In genomic region chr14:54989886-54990441, GRCm38 (mm10) we compare ENCODE assay signal across 28 mouse cellular contexts. TPM values are rescaled to one million over a fixed set of nuclear protein-coding genes. Genes with fewer than 3 reads are reported as not detected.
DNase-seq lines count a peak whose midpoint lies in the region; ATAC-seq and TF ChIP-seq lines count a peak whose summit lies in the region.
"Had no signal": no experiment of that assay in that cellular context is flagged by ENCODE, and none has a peak within 500 bp of the region (broad histone marks: within the 10 kb centered on the region; RNA-seq: fewer than 3 reads in every experiment).

No protein-coding gene starts in this region.

- TF ChIP-seq POLR2A in brain, embryonic 14.5 days (IDR thresholded peaks at IDR 0.05; ENCODE audit: borderline replicate concordance, extremely low read depth, insufficient read depth, insufficient read length, poor library complexity, severe bottlenecking): no peak

- peak overlapping the region; percentile 46 for H3K4me3 ChIP-seq in heart, embryonic 11.5 days (ENCODE audit: low read depth, low read length)
- H3K4me3 ChIP-seq in hindbrain, postnatal 0 days (ENCODE audit: low read length): no peak overlapping the region
- no peak overlapping the region for H3K4me3 ChIP-seq in hindbrain, embryonic 11.5 days (ENCODE audit: low read depth, low read length)
- H3K4me3 ChIP-seq in heart, postnatal 0 days (ENCODE audit: low read depth, low read length): peak overlapping the region; percentile 46
- H3K4me3 ChIP-seq: intestine, embryonic 15.5 days; limb, embryonic 12.5 days; liver, embryonic 12.5 days; megakaryocyte, embryonic 14.5 days; neural tube, embryonic 13.5 days had no signal

- H3K36me3 ChIP-seq in heart, embryonic 11.5 days (ENCODE audit: control insufficient read depth, insufficient read depth, low read length): peaks cover 5% of the 10 kb centered on the region
- H3K36me3 ChIP-seq in hindbrain, postnatal 0 days (ENCODE audit: insufficient read depth, low read length): no peaks in the 10 kb centered on the region
- no peaks in the 10 kb centered on the region for H3K36me3 ChIP-seq in hindbrain, embryonic 11.5 days (ENCODE audit: control insufficient read depth, insufficient read depth, low read length)
- peaks cover 52% of the 10 kb centered on the region for H3K36me3 ChIP-seq in heart, postnatal 0 days (replicated peaks; ENCODE audit: control insufficient read depth, insufficient read depth, low read length)
- H3K36me3 ChIP-seq: intestine, embryonic 15.5 days; limb, embryonic 12.5 days; liver, embryonic 12.5 days; neural tube, embryonic 13.5 days had no signal

- DNase-seq in heart, adult 8-10 months (ENCODE audit: low spot score): no peak
- DNase-seq in hindbrain, postnatal 0 days (ENCODE audit: low spot score): peak; percentile 30
- DNase-seq in hindbrain, embryonic 11.5 days (ENCODE audit: low spot score): no peak
- peak; percentile 50 for DNase-seq in brain, embryonic 14.5 days (ENCODE audit: low read depth)
- no peak for DNase-seq in heart, postnatal 0 days (ENCODE audit: low spot score)
- DNase-seq in frontal cortex, postnatal 10 days (ENCODE audit: low spot score in 2 of 2): no peak
- DNase-seq: adrenal gland, adult 2 months; cerebellum, adult 9-11 months; embryo, embryonic 11 days; kidney, adult 9 months; kidney, postnatal 36 days; lung, adult 2 months; right cerebral cortex, postnatal 25 days; thymus, adult 18-20 months had no signal

- WGBS in heart, embryonic 11.5 days (ENCODE audit: insufficient replicate concordance): 65% methylated on average over 8 of the region's 8 CpGs
- WGBS in hindbrain, postnatal 0 days: 69% methylated on average over 8 of the region's 8 CpGs
- 89% methylated on average over 8 of the region's 8 CpGs for WGBS in hindbrain, embryonic 11.5 days
- 40% methylated on average over 8 of the region's 8 CpGs for WGBS in heart, postnatal 0 days

- H3K27ac ChIP-seq in heart, embryonic 11.5 days (ENCODE audit: low read depth, low read length): peak overlapping the region; percentile 99
- peak overlapping the region; percentile 32; the same call in 1 of the 2 replicates for H3K27ac ChIP-seq in hindbrain, postnatal 0 days
- H3K27ac ChIP-seq in hindbrain, embryonic 11.5 days (ENCODE audit: low read depth, low read length): no peak overlapping the region
- H3K27ac ChIP-seq in heart, postnatal 0 days (ENCODE audit: low read depth): peak overlapping the region; percentile 99
- H3K27ac ChIP-seq: intestine, embryonic 15.5 days; limb, embryonic 12.5 days; liver, embryonic 12.5 days; neural tube, embryonic 13.5 days had no signal

- no peak for TF ChIP-seq CTCF in hindbrain, postnatal 0 days (IDR thresholded peaks at IDR 0.05; ENCODE audit: low read depth)
- TF ChIP-seq CTCF in brain, embryonic 14.5 days (IDR thresholded peaks at IDR 0.05; ENCODE audit: borderline replicate concordance, extremely low read depth, insufficient read depth, insufficient read length): no peak
- TF ChIP-seq CTCF in heart, postnatal 0 days (IDR thresholded peaks at IDR 0.05; ENCODE audit: low read depth): no peak

- TF ChIP-seq EP300 in heart, postnatal 0 days (IDR thresholded peaks at IDR 0.05; ENCODE audit: low read depth): no peak

- peak overlapping the region; percentile 91 for H3K9ac ChIP-seq in heart, embryonic 11.5 days (ENCODE audit: low read depth, low read length)
- H3K9ac ChIP-seq in hindbrain, postnatal 0 days (replicated peaks; ENCODE audit: low read length): no peak overlapping the region
- no peak overlapping the region for H3K9ac ChIP-seq in hindbrain, embryonic 11.5 days (ENCODE audit: low read depth, low read length)
- peak overlapping the region; percentile 67 for H3K9ac ChIP-seq in heart, postnatal 0 days (replicated peaks; ENCODE audit: low read depth, low read length)
- H3K9ac ChIP-seq: intestine, embryonic 15.5 days; limb, embryonic 12.5 days; liver, embryonic 12.5 days; neural tube, embryonic 13.5 days had no signal

- peak overlapping the region; percentile 70 for H3K4me2 ChIP-seq in heart, embryonic 11.5 days
- no peak overlapping the region for H3K4me2 ChIP-seq in hindbrain, postnatal 0 days (ENCODE audit: low read depth, low read length)
- no peak overlapping the region for H3K4me2 ChIP-seq in hindbrain, embryonic 11.5 days (replicated peaks; ENCODE audit: low read depth, low read length)
- peak overlapping the region; percentile 62 for H3K4me2 ChIP-seq in heart, postnatal 0 days (ENCODE audit: low read depth, low read length)
- H3K4me2 ChIP-seq: intestine, embryonic 15.5 days; limb, embryonic 12.5 days; liver, embryonic 12.5 days; neural tube, embryonic 13.5 days had no signal

- no peaks in the 10 kb centered on the region for H3K9me3 ChIP-seq in heart, embryonic 11.5 days (replicated peaks; ENCODE audit: control insufficient read depth, low read length)
- no peaks in the 10 kb centered on the region for H3K9me3 ChIP-seq in hindbrain, postnatal 0 days (ENCODE audit: low read length)
- no peaks in the 10 kb centered on the region for H3K9me3 ChIP-seq in hindbrain, embryonic 11.5 days (ENCODE audit: control insufficient read depth, low read length)
- no peaks in the 10 kb centered on the region for H3K9me3 ChIP-seq in heart, postnatal 0 days (replicated peaks; ENCODE audit: control insufficient read depth, low read length)
- H3K9me3 ChIP-seq: intestine, embryonic 15.5 days; limb, embryonic 12.5 days; liver, embryonic 12.5 days; megakaryocyte, embryonic 14.5 days; neural tube, embryonic 13.5 days had no signal

- ATAC-seq in heart, embryonic 11.5 days (replicated peaks; ENCODE audit: insufficient number of reproducible peaks, low FRiP score, low TSS enrichment): no peak
- no peak for ATAC-seq in hindbrain, postnatal 0 days
- ATAC-seq in hindbrain, embryonic 11.5 days (ENCODE audit: low FRiP score): no peak
- ATAC-seq in heart, postnatal 0 days (ENCODE audit: insufficient read depth, low read depth): no peak
- no peak for ATAC-seq in inflammation-experienced regulatory T-cells, adult 6 months
- ATAC-seq: intestine, embryonic 15.5 days; liver, embryonic 12.5 days had no signal

- H3K27me3 ChIP-seq in heart, embryonic 11.5 days (ENCODE audit: control insufficient read depth, insufficient read depth, low read length): no peaks in the 10 kb centered on the region
- H3K27me3 ChIP-seq in hindbrain, postnatal 0 days (ENCODE audit: insufficient read depth, low read length): no peaks in the 10 kb centered on the region
- H3K27me3 ChIP-seq in hindbrain, embryonic 11.5 days (ENCODE audit: control insufficient read depth, insufficient read depth, low read length): no peaks in the 10 kb centered on the region
- H3K27me3 ChIP-seq in heart, postnatal 0 days (ENCODE audit: control insufficient read depth, insufficient read depth, low read length): no peaks in the 10 kb centered on the region
- H3K27me3 ChIP-seq: intestine, embryonic 15.5 days; limb, embryonic 12.5 days; neural tube, embryonic 13.5 days had no signal

- H3K4me1 ChIP-seq in heart, embryonic 11.5 days (ENCODE audit: control insufficient read depth, insufficient read depth, low read length): peaks cover 4% of the 10 kb centered on the region
- H3K4me1 ChIP-seq in hindbrain, postnatal 0 days (ENCODE audit: insufficient read depth, low read length): peaks cover 7% of the 10 kb centered on the region
- peaks cover 2% of the 10 kb centered on the region; the same call in 1 of the 2 replicates for H3K4me1 ChIP-seq in hindbrain, embryonic 11.5 days (replicated peaks; ENCODE audit: control insufficient read depth, insufficient read depth, low read length)
- H3K4me1 ChIP-seq in heart, postnatal 0 days (ENCODE audit: control insufficient read depth, insufficient read depth): peaks cover 4% of the 10 kb centered on the region; the same call in 1 of the 2 replicates

RNA-seq across cellular contexts. Expression of gene Myh7, which starts 4.5 kb away (rescaled TPM):
- polyA plus RNA-seq in heart, embryonic 11.5 days (2014; fragmentation: Nextera tagmentation; extraction: Ambion mirVana): 3,446 and 4,122 TPM in 2 replicates
- 1,000 to 10,000 TPM; 1,453 to 2,519 (median 2,136) TPM for total RNA-seq in heart, adult 8-10 months (2022)
- 1.3 and 2.0 TPM in 2 replicates for total RNA-seq in hindbrain, postnatal 0 days (2014; rRNA removed)
- 6.5 and 8.6 TPM in 2 replicates for polyA plus RNA-seq in hindbrain, postnatal 0 days (2015; fragmentation: Nextera tagmentation; extraction: Ambion mirVana)
- polyA plus RNA-seq in hindbrain, embryonic 11.5 days (2014; fragmentation: Nextera tagmentation; extraction: Ambion mirVana): 1.8 and 3.3 TPM in 2 replicates
- 5.0 and 7.1 TPM in 2 replicates for polyA plus RNA-seq in brain, embryonic 14.5 days (2012; rRNA removed)
- 4,273 and 4,731 TPM in 2 replicates for total RNA-seq in heart, postnatal 0 days (2014; rRNA removed; ENCODE audit: low replicate concordance)
- polyA plus RNA-seq in heart, postnatal 0 days (2015; fragmentation: Nextera tagmentation; extraction: Ambion mirVana): 1,026 and 1,537 TPM in 2 replicates
- not detected for polyA plus RNA-seq in inflammation-experienced regulatory T-cells, adult 6 months (2017; shearing (Covaris generic))
- total RNA-seq: adrenal gland, adult 2 months; granulocyte monocyte progenitor cell, adult 5-6 weeks had no signal
- polyA plus RNA-seq: adrenal gland, adult 2 months; spleen, adult 2 months had no signal

RNA-seq across cellular contexts. Expression of gene Gm17428, which starts 13.2 kb away (rescaled TPM):
- not detected in 2 replicates for polyA plus RNA-seq in heart, embryonic 11.5 days (2014; fragmentation: Nextera tagmentation; extraction: Ambion mirVana)
- not detected for total RNA-seq in heart, adult 8-10 months (2022)
- not detected in 2 replicates for total RNA-seq in hindbrain, postnatal 0 days (2014; rRNA removed)
- not detected in 2 replicates for polyA plus RNA-seq in hindbrain, postnatal 0 days (2015; fragmentation: Nextera tagmentation; extraction: Ambion mirVana)
- not detected in 2 replicates for polyA plus RNA-seq in hindbrain, embryonic 11.5 days (2014; fragmentation: Nextera tagmentation; extraction: Ambion mirVana)
- not detected in 2 replicates for polyA plus RNA-seq in brain, embryonic 14.5 days (2012; rRNA removed)
- not detected in 2 replicates for total RNA-seq in heart, postnatal 0 days (2014; rRNA removed; ENCODE audit: low replicate concordance)
- polyA plus RNA-seq in heart, postnatal 0 days (2015; fragmentation: Nextera tagmentation; extraction: Ambion mirVana): not detected in 2 replicates
- polyA plus RNA-seq in inflammation-experienced regulatory T-cells, adult 6 months (2017; shearing (Covaris generic)): not detected
- total RNA-seq: adrenal gland, adult 2 months; gastrocnemius, adult 8-10 months; granulocyte monocyte progenitor cell, adult 5-6 weeks; layer of hippocampus, postnatal 10 days had no signal
- polyA plus RNA-seq: adrenal gland, adult 2 months; C2C12; embryonic facial prominence, embryonic 14.5 days; intestine, embryonic 15.5 days; limb, embryonic 12.5 days; liver, embryonic 12.5 days; lung, adult 2 months; neural tube, embryonic 13.5 days; spleen, adult 2 months; stomach, embryonic 14.5 days had no signal

RNA-seq across cellular contexts. Expression of gene Myh6, which starts 23.2 kb away (rescaled TPM):
- 2,306 and 2,903 TPM in 2 replicates for polyA plus RNA-seq in heart, embryonic 11.5 days (2014; fragmentation: Nextera tagmentation; extraction: Ambion mirVana)
- total RNA-seq in heart, adult 8-10 months (2022): over 10,000 TPM; 18,156 to 23,973 (median 22,335) TPM
- total RNA-seq in hindbrain, postnatal 0 days (2014; rRNA removed): 0.21 and 0.32 TPM in 2 replicates
- 1.1 and 1.4 TPM in 2 replicates for polyA plus RNA-seq in hindbrain, postnatal 0 days (2015; fragmentation: Nextera tagmentation; extraction: Ambion mirVana)
- polyA plus RNA-seq in hindbrain, embryonic 11.5 days (2014; fragmentation: Nextera tagmentation; extraction: Ambion mirVana): 0.34 and 0.84 TPM in 2 replicates
- polyA plus RNA-seq in brain, embryonic 14.5 days (2012; rRNA removed): 0.05 and 0.18 TPM in 2 replicates
- total RNA-seq in heart, postnatal 0 days (2014; rRNA removed; ENCODE audit: low replicate concordance): 3,860 and 3,976 TPM in 2 replicates
- polyA plus RNA-seq in heart, postnatal 0 days (2015; fragmentation: Nextera tagmentation; extraction: Ambion mirVana): 8,242 and 9,737 TPM in 2 replicates
- polyA plus RNA-seq in inflammation-experienced regulatory T-cells, adult 6 months (2017; shearing (Covaris generic)): not detected
- total RNA-seq: adrenal gland, adult 2 months; granulocyte monocyte progenitor cell, adult 5-6 weeks had no signal
- polyA plus RNA-seq: adrenal gland, adult 2 months had no signal

RNA-seq across cellular contexts. Expression of gene Ngdn, which starts 25.3 kb away (rescaled TPM):
- polyA plus RNA-seq in heart, embryonic 11.5 days (2014; fragmentation: Nextera tagmentation; extraction: Ambion mirVana): 60.3 and 62.1 TPM in 2 replicates
- 10 to 100 TPM; 22.3 to 31.5 (median 25.9) TPM for total RNA-seq in heart, adult 8-10 months (2022)
- 16.6 and 25.4 TPM in 2 replicates for total RNA-seq in hindbrain, postnatal 0 days (2014; rRNA removed)
- 53.2 and 55.2 TPM in 2 replicates for polyA plus RNA-seq in hindbrain, postnatal 0 days (2015; fragmentation: Nextera tagmentation; extraction: Ambion mirVana)
- polyA plus RNA-seq in hindbrain, embryonic 11.5 days (2014; fragmentation: Nextera tagmentation; extraction: Ambion mirVana): 79.7 and 81.5 TPM in 2 replicates
- polyA plus RNA-seq in brain, embryonic 14.5 days (2012; rRNA removed): 44.4 and 44.8 TPM in 2 replicates
- total RNA-seq in heart, postnatal 0 days (2014; rRNA removed; ENCODE audit: low replicate concordance): 20.2 and 50.1 TPM in 2 replicates
- 50.0 and 50.9 TPM in 2 replicates for polyA plus RNA-seq in heart, postnatal 0 days (2015; fragmentation: Nextera tagmentation; extraction: Ambion mirVana)
- polyA plus RNA-seq in inflammation-experienced regulatory T-cells, adult 6 months (2017; shearing (Covaris generic)): 100 to 1,000 TPM; 177 to 182 (median 181) TPM

RNA-seq across cellular contexts. Expression of gene Cmtm5, which starts 53.9 kb away (rescaled TPM):
- polyA plus RNA-seq in heart, embryonic 11.5 days (2014; fragmentation: Nextera tagmentation; extraction: Ambion mirVana): 0.49 and 0.90 TPM in 2 replicates
- total RNA-seq in heart, adult 8-10 months (2022): 1 to 10 TPM in 1 of 4 experiments, under 1 TPM in 1, not detected in 2; 0.41 to 1.2 TPM
- total RNA-seq in hindbrain, postnatal 0 days (2014; rRNA removed): 62.6 and 74.1 TPM in 2 replicates
- 44.8 and 52.1 TPM in 2 replicates for polyA plus RNA-seq in hindbrain, postnatal 0 days (2015; fragmentation: Nextera tagmentation; extraction: Ambion mirVana)
- polyA plus RNA-seq in hindbrain, embryonic 11.5 days (2014; fragmentation: Nextera tagmentation; extraction: Ambion mirVana): 1.8 and 4.1 TPM in 2 replicates
- polyA plus RNA-seq in brain, embryonic 14.5 days (2012; rRNA removed): 3.8 and 6.1 TPM in 2 replicates
- 3.1 and 8.1 TPM in 2 replicates for total RNA-seq in heart, postnatal 0 days (2014; rRNA removed; ENCODE audit: low replicate concordance)
- polyA plus RNA-seq in heart, postnatal 0 days (2015; fragmentation: Nextera tagmentation; extraction: Ambion mirVana): 0.34 and 0.85 TPM in 2 replicates
- polyA plus RNA-seq in inflammation-experienced regulatory T-cells, adult 6 months (2017; shearing (Covaris generic)): not detected
- total RNA-seq: gastrocnemius, adult 8-10 months; granulocyte monocyte progenitor cell, adult 5-6 weeks had no signal
- polyA plus RNA-seq: C2C12; liver, embryonic 12.5 days had no signal

Comparison
In these comparisons a context has a peak if more than half of its experiments do, and no peak if none do; other contexts are left out.
1. DNase-seq: peak in hindbrain, postnatal 0 days (single experiment) and brain, embryonic 14.5 days (single experiment); none in heart, adult 8-10 months (single experiment), hindbrain, embryonic 11.5 days (single experiment), heart, postnatal 0 days (single experiment) and frontal cortex, postnatal 10 days (0 of 2).
2. H3K4me2 ChIP-seq: peak in heart, embryonic 11.5 days (single experiment) and heart, postnatal 0 days (single experiment); none in hindbrain, postnatal 0 days (single experiment) and hindbrain, embryonic 11.5 days (single experiment).
3. H3K4me3 ChIP-seq: peak in heart, embryonic 11.5 days (single experiment) and heart, postnatal 0 days (single experiment); none in hindbrain, postnatal 0 days (single experiment) and hindbrain, embryonic 11.5 days (single experiment).
4. H3K9ac ChIP-seq: peak in heart, embryonic 11.5 days (single experiment) and heart, postnatal 0 days (single experiment); none in hindbrain, postnatal 0 days (single experiment) and hindbrain, embryonic 11.5 days (single experiment).
5. RNA of gene Myh7, which starts 4.5 kb away (polyA plus RNA-seq): 3,446 to 4,122 TPM in heart, embryonic 11.5 days and 1,026 to 1,537 TPM in heart, postnatal 0 days; 6.5 to 8.6 TPM in hindbrain, postnatal 0 days, 5.0 to 7.1 TPM in brain, embryonic 14.5 days, 1.8 to 3.3 TPM in hindbrain, embryonic 11.5 days and not detected in inflammation-experienced regulatory T-cells, adult 6 months; every median in the first group is over 100 times any median in the second.
6. RNA of gene Myh6, which starts 23.2 kb away (polyA plus RNA-seq): 8,242 to 9,737 TPM in heart, postnatal 0 days and 2,306 to 2,903 TPM in heart, embryonic 11.5 days; 1.1 to 1.4 TPM in hindbrain, postnatal 0 days, 0.34 to 0.84 TPM in hindbrain, embryonic 11.5 days, 0.05 to 0.18 TPM in brain, embryonic 14.5 days and not detected in inflammation-experienced regulatory T-cells, adult 6 months; every median in the first group is over 100 times any median in the second.